Mouse (Mus musculus) intestine, embryonic 14.5 days (tissue): ENCODE data around the gene Gabrb3. TPM values are rescaled to one million over a fixed set of nuclear protein-coding genes. Genes with fewer than 3 reads are reported as not detected.
"Not testable (repeated sequence)": the region's sequence is repeated elsewhere in the genome, so short reads cannot be mapped to it uniquely, and the experiment has no call there.

Experiments
- ATAC-seq: fragments of 200-750 bp; cut with Nextera tagmentation; replicated peaks from 2 replicates; pipeline ENCODE4 v1.8.0; 2017; ENCODE audit warnings: low read depth, moderate number of reproducible peaks, moderate TSS enrichment, moderate library complexity; ENCODE audit not compliant: low FRiP score, low TSS enrichment
- DNase-seq: peaks from one replicate; pipeline ENCODE4 v3.0.0-alpha.2; 2018; ENCODE audit warnings: low spot score
- H3K27ac ChIP-seq: fragments of 300-500 bp; sonication (generic); 2 replicates; pipeline ENCODE4 v1.5.1; 2014; ENCODE audit warnings: low read depth, mild to moderate bottlenecking, control low read depth
- H3K27me3 ChIP-seq: fragments of 300-500 bp; sonication (generic); replicated peaks from 2 replicates; pipeline ENCODE4 v1.6.1; 2014; ENCODE audit warnings: low read length, control low read depth; ENCODE audit not compliant: control insufficient read depth, insufficient read depth
- H3K36me3 ChIP-seq: fragments of 300-500 bp; sonication (generic); 2 replicates; pipeline ENCODE4 v1.6.1; 2014; ENCODE audit warnings: low read length, control low read depth; ENCODE audit not compliant: control insufficient read depth, insufficient read depth
- H3K4me1 ChIP-seq: fragments of 300-500 bp; sonication (generic); replicated peaks from 2 replicates; pipeline ENCODE4 v1.6.1; 2014; ENCODE audit warnings: low read length, control low read depth, mixed read lengths; ENCODE audit not compliant: control insufficient read depth, insufficient read depth
- H3K4me2 ChIP-seq: fragments of 300-500 bp; sonication (generic); 2 replicates; pipeline ENCODE4 v1.6.1; 2014; ENCODE audit warnings: low read length
- H3K4me3 ChIP-seq: fragments of 300-500 bp; sonication (generic); 2 replicates; pipeline ENCODE4 v1.5.1; 2014; ENCODE audit warnings: low read depth, low read length, control low read depth, mixed read lengths
- H3K9ac ChIP-seq: fragments of 300-500 bp; sonication (generic); 2 replicates; pipeline ENCODE4 v1.6.1; 2014; ENCODE audit warnings: mild to moderate bottlenecking, low read length
- H3K9me3 ChIP-seq: fragments of 300-500 bp; sonication (generic); 2 replicates; pipeline ENCODE4 v1.6.1; 2016; ENCODE audit warnings: low read length, control low read depth; ENCODE audit not compliant: control insufficient read depth
- WGBS: fragments of 180-500 bp; shearing (Covaris S2); extraction: QIAGEN DNeasy Blood & Tissue Kit; methylation state at CpG from one replicate; pipeline ENCODE4 v1.1.7; 2014; 5-methylcytosine and 5-hydroxymethylcytosine counted together
- polyA plus RNA-seq: library from polyadenylated mRNA; unstranded; fragments of >200 nt; fragmentation: Nextera tagmentation; extraction: Ambion mirVana; gene quantifications from 2 replicates; pipeline ENCODE4 v1.2.1, GENCODE M21; 2014

The Gabrb3 gene
- polyA plus RNA-seq, 1 experiment from 2014 or later, result 2.9 TPM

- Histone ChIP-seq H3K4me2 (no peak overlapping the region), H3K27ac (no peak overlapping the region), H3K9ac (no peak overlapping the region), H3K36me3 (no peaks in the 10 kb centered on the region), H3K27me3 (no peaks in the 10 kb centered on the region), H3K4me3 (no peak overlapping the region), H3K9me3 (no peaks in the 10 kb centered on the region), H3K4me1 (no peaks in the 10 kb centered on the region)
- no peak for ATAC-seq
- no peak for DNase-seq
- 51% methylated on average over 1 of the region's 1 CpGs for WGBS
Measured at GRCm38 (mm10) chr7:57703580-57703979, 284.1 kb downstream of the Gabrb3 start.

GRCm38 (mm10) chr7:57706092-57706491 is 286.6 kb downstream of the Gabrb3 start:
- H3K4me2 ChIP-seq, result no peak overlapping the region
- H3K27ac ChIP-seq, result no peak overlapping the region
- H3K4me1 ChIP-seq, result no peaks in the 10 kb centered on the region
- H3K4me3 ChIP-seq, result no peak overlapping the region
- H3K27me3 ChIP-seq, result no peaks in the 10 kb centered on the region
- WGBS, result 91% methylated on average over 6 of the region's 6 CpGs
- H3K36me3 ChIP-seq, result no peaks in the 10 kb centered on the region
- ATAC-seq, result no peak
- H3K9me3 ChIP-seq, result no peaks in the 10 kb centered on the region
- H3K9ac ChIP-seq, result no peak overlapping the region
- DNase-seq, result no peak

GRCm38 (mm10) chr7:57706976-57707740 is 287.7 kb downstream of the Gabrb3 start:
- Histone ChIP-seq H3K9me3 (no peaks in the 10 kb centered on the region), H3K9ac (no peak overlapping the region), H3K36me3 (no peaks in the 10 kb centered on the region), H3K4me3 (no peak overlapping the region), H3K4me2 (no peak overlapping the region), H3K27ac (no peak overlapping the region), H3K27me3 (no peaks in the 10 kb centered on the region), H3K4me1 (no peaks in the 10 kb centered on the region)
- ATAC-seq (no peak), DNase-seq (no peak)
- 74% methylated on average over 7 of the region's 7 CpGs for WGBS

GRCm38 (mm10) chr7:57711709-57712108 is 292.2 kb downstream of the Gabrb3 start:
- Histone ChIP-seq H3K36me3 (no peaks in the 10 kb centered on the region), H3K4me2 (no peak overlapping the region), H3K9me3 (no peaks in the 10 kb centered on the region), H3K4me3 (no peak overlapping the region), H3K9ac (no peak overlapping the region), H3K27ac (no peak overlapping the region), H3K4me1 (no peaks in the 10 kb centered on the region), H3K27me3 (no peaks in the 10 kb centered on the region)
- ATAC-seq, result no peak
- DNase-seq, result no peak

GRCm38 (mm10) chr7:57746836-57747235 is 327.3 kb downstream of the Gabrb3 start:
- H3K36me3 ChIP-seq, result no peaks in the 10 kb centered on the region
- no peaks in the 10 kb centered on the region for H3K4me1 ChIP-seq
- H3K9ac ChIP-seq, result no peak overlapping the region
- DNase-seq (no peak), ATAC-seq (no peak)
- H3K9me3 ChIP-seq, result no peaks in the 10 kb centered on the region
- no peaks in the 10 kb centered on the region for H3K27me3 ChIP-seq
- WGBS, result 72% methylated on average over 2 of the region's 2 CpGs
- H3K27ac ChIP-seq, result no peak overlapping the region
- H3K4me2 ChIP-seq, result no peak overlapping the region
- H3K4me3 ChIP-seq, result no peak overlapping the region

- no peak for ATAC-seq
- Histone ChIP-seq H3K27me3 (no peaks in the 10 kb centered on the region), H3K9ac (no peak overlapping the region), H3K4me3 (no peak overlapping the region), H3K36me3 (no peaks in the 10 kb centered on the region), H3K4me1 (no peaks in the 10 kb centered on the region), H3K9me3 (no peaks in the 10 kb centered on the region), H3K27ac (no peak overlapping the region), H3K4me2 (no peak overlapping the region)
- no peak for DNase-seq
- WGBS, result 86% methylated on average over 5 of the region's 5 CpGs
Measured at GRCm38 (mm10) chr7:57760466-57760865, 341.0 kb downstream of the Gabrb3 start.

GRCm38 (mm10) chr7:57778754-57779153 is 359.3 kb downstream of the Gabrb3 start:
- ATAC-seq (no peak), DNase-seq (no peak)
- 66% methylated on average over 5 of the region's 5 CpGs for WGBS
- Histone ChIP-seq H3K27ac (no peak overlapping the region), H3K27me3 (no peaks in the 10 kb centered on the region), H3K4me3 (no peak overlapping the region), H3K36me3 (no peaks in the 10 kb centered on the region), H3K4me2 (no peak overlapping the region), H3K9ac (no peak overlapping the region), H3K4me1 (no peaks in the 10 kb centered on the region), H3K9me3 (no peaks in the 10 kb centered on the region)

GRCm38 (mm10) chr7:57786102-57786501 is 366.6 kb downstream of the Gabrb3 start:
- not testable (repeated sequence) for H3K27me3 ChIP-seq, H3K4me3 ChIP-seq, H3K27ac ChIP-seq, ATAC-seq, H3K9ac ChIP-seq, H3K4me1 ChIP-seq, H3K36me3 ChIP-seq, H3K4me2 ChIP-seq, DNase-seq, H3K9me3 ChIP-seq
- 80% methylated on average over 2 of the region's 2 CpGs for WGBS

GRCm38 (mm10) chr7:57787520-57787919 is 368.0 kb downstream of the Gabrb3 start:
- Histone ChIP-seq H3K4me3 (no peak overlapping the region), H3K9me3 (no peaks in the 10 kb centered on the region), H3K27me3 (no peaks in the 10 kb centered on the region), H3K4me2 (no peak overlapping the region), H3K36me3 (no peaks in the 10 kb centered on the region), H3K27ac (no peak overlapping the region), H3K9ac (no peak overlapping the region), H3K4me1 (no peaks in the 10 kb centered on the region)
- DNase-seq (no peak), ATAC-seq (no peak)
- WGBS, result 28% methylated on average over 2 of the region's 2 CpGs
